Mouse (Mus musculus) lung, embryonic 16.5 days (tissue): ENCODE results near the gene Dnhd1. TPM values are rescaled to one million over a fixed set of nuclear protein-coding genes. Genes with fewer than 3 reads are reported as not detected.

Experiments used
- ATAC-seq: fragments of 200-750 bp; cut with Nextera tagmentation; 2 replicates; pipeline ENCODE4 v1.8.0; 2017; ENCODE audit warnings: low read depth, mild to moderate bottlenecking, moderate library complexity
- H3K27ac ChIP-seq: fragments of 300-500 bp; sonication (generic); 2 replicates; pipeline ENCODE4 v1.5.1; 2014; ENCODE audit warnings: mild to moderate bottlenecking, control low read depth, low read length
- H3K27me3 ChIP-seq: fragments of 300-500 bp; sonication (generic); 2 replicates; pipeline ENCODE4 v1.6.1; 2014; ENCODE audit warnings: low read depth, low read length, mixed read lengths; ENCODE audit not compliant: control insufficient read depth, insufficient read depth
- H3K36me3 ChIP-seq: fragments of 300-500 bp; sonication (generic); 2 replicates; pipeline ENCODE4 v1.6.1; 2014; ENCODE audit warnings: low read length; ENCODE audit not compliant: control insufficient read depth, insufficient read depth
- H3K4me1 ChIP-seq: fragments of 300-500 bp; sonication (generic); replicated peaks from 2 replicates; pipeline ENCODE4 v1.6.1; 2014; ENCODE audit warnings: low read length, mixed read lengths; ENCODE audit not compliant: control insufficient read depth, insufficient read depth
- H3K4me2 ChIP-seq: fragments of 300-500 bp; sonication (generic); 2 replicates; pipeline ENCODE4 v1.6.1; 2014; ENCODE audit warnings: low read depth, low read length, control low read depth
- H3K4me3 ChIP-seq: fragments of 300-500 bp; sonication (generic); 2 replicates; pipeline ENCODE4 v1.5.1; 2014; ENCODE audit warnings: mild to moderate bottlenecking, low read length, control low read depth
- H3K9ac ChIP-seq: fragments of 300-500 bp; sonication (generic); 2 replicates; pipeline ENCODE4 v1.6.1; 2014; ENCODE audit warnings: low read length, control low read depth
- H3K9me3 ChIP-seq: fragments of 300-500 bp; sonication (generic); 2 replicates; pipeline ENCODE4 v1.6.1; 2016; ENCODE audit warnings: low read length; ENCODE audit not compliant: control insufficient read depth
- WGBS: fragments of 180-500 bp; shearing (Covaris S2); extraction: QIAGEN DNeasy Blood & Tissue Kit; methylation state at CpG from one replicate; pipeline ENCODE4 v1.1.7; 2014; 5-methylcytosine and 5-hydroxymethylcytosine counted together
- polyA plus RNA-seq: library from polyadenylated mRNA; unstranded; fragments of >200 nt; fragmentation: Nextera tagmentation; extraction: Ambion mirVana; gene quantifications from 2 replicates; pipeline ENCODE4 v1.2.1, GENCODE M21; 2015

Gene Dnhd1
- 0.55 and 1.4 TPM in 2 replicates for polyA plus RNA-seq

- Histone ChIP-seq H3K36me3 (no peaks in the 10 kb centered on the region; the same call in 1 of the 2 replicates), H3K4me1 (peaks cover 3% of the 10 kb centered on the region; the same call in 1 of the 2 replicates), H3K4me2 (peak within 1 kb of the TSS; percentile 53), H3K9me3 (no peaks in the 10 kb centered on the region), H3K4me3 (peak within 1 kb of the TSS; percentile 44), H3K27ac (no peak within 1 kb of the TSS), H3K9ac (peak within 1 kb of the TSS; percentile 55), H3K27me3 (no peaks in the 10 kb centered on the region)
- 2% methylated on average over 17 of the region's 17 CpGs for WGBS
- peak; percentile 95 for ATAC-seq
These were observed at the start of gene Dnhd1 for GRCm38 (mm10) chr7:105650639-105651435. TSS of gene Dnhd1 (plus strand) at chr7:105650827.

- no peak overlapping the region for H3K4me3 ChIP-seq
- H3K9ac ChIP-seq, result no peak overlapping the region
- no peaks in the 10 kb centered on the region for H3K9me3 ChIP-seq
- H3K4me2 ChIP-seq, result no peak overlapping the region
- no peaks in the 10 kb centered on the region for H3K4me1 ChIP-seq
- 31% methylated on average over 9 of the region's 9 CpGs for WGBS
- no peaks in the 10 kb centered on the region for H3K36me3 ChIP-seq
- no peaks in the 10 kb centered on the region for H3K27me3 ChIP-seq
- ATAC-seq, result peak; percentile 69
- H3K27ac ChIP-seq, result no peak overlapping the region
These were observed 47.6 kb upstream of the Dnhd1 start for GRCm38 (mm10) chr7:105602860-105603623.

GRCm38 (mm10) chr7:105608467-105608866 lies 42.2 kb upstream of the Dnhd1 start:
- no peak for ATAC-seq
- Histone ChIP-seq H3K4me1 (no peaks in the 10 kb centered on the region), H3K4me2 (no peak overlapping the region), H3K9me3 (no peaks in the 10 kb centered on the region), H3K27me3 (no peaks in the 10 kb centered on the region), H3K9ac (no peak overlapping the region), H3K27ac (no peak overlapping the region), H3K36me3 (peaks cover 36% of the 10 kb centered on the region), H3K4me3 (no peak overlapping the region)
- WGBS, result 76% methylated on average over 3 of the region's 3 CpGs

- WGBS, result 88% methylated on average over 1 of the region's 1 CpGs
- H3K4me3 ChIP-seq, result no peak overlapping the region
- no peaks in the 10 kb centered on the region for H3K4me1 ChIP-seq
- H3K27me3 ChIP-seq, result no peaks in the 10 kb centered on the region
- H3K36me3 ChIP-seq, result peaks cover 59% of the 10 kb centered on the region
- H3K9me3 ChIP-seq, result no peaks in the 10 kb centered on the region
- H3K4me2 ChIP-seq, result no peak overlapping the region
- H3K9ac ChIP-seq, result no peak overlapping the region
- no peak overlapping the region for H3K27ac ChIP-seq
- no peak for ATAC-seq
These were observed 38.9 kb upstream of the Dnhd1 start for GRCm38 (mm10) chr7:105611767-105612166.

- H3K4me1 ChIP-seq, result peaks cover 3% of the 10 kb centered on the region
- H3K27ac ChIP-seq, result no peak overlapping the region
- no peak overlapping the region for H3K9ac ChIP-seq
- H3K4me3 ChIP-seq, result no peak overlapping the region
- no peaks in the 10 kb centered on the region for H3K27me3 ChIP-seq
- WGBS, result 83% methylated on average over 1 of the region's 1 CpGs
- no peak overlapping the region for H3K4me2 ChIP-seq
- peaks cover 82% of the 10 kb centered on the region for H3K36me3 ChIP-seq
- no peak for ATAC-seq
- no peaks in the 10 kb centered on the region for H3K9me3 ChIP-seq
These were observed 36.2 kb upstream of the Dnhd1 start for GRCm38 (mm10) chr7:105614400-105614799.

- H3K27me3 ChIP-seq, result no peaks in the 10 kb centered on the region
- H3K27ac ChIP-seq, result no peak overlapping the region
- H3K4me3 ChIP-seq, result no peak overlapping the region
- H3K9ac ChIP-seq, result no peak overlapping the region
- H3K36me3 ChIP-seq, result peaks cover 70% of the 10 kb centered on the region
- WGBS, result 60% methylated on average over 1 of the region's 1 CpGs
- ATAC-seq, result no peak
- H3K9me3 ChIP-seq, result no peaks in the 10 kb centered on the region
- peaks cover 10% of the 10 kb centered on the region for H3K4me1 ChIP-seq
- no peak overlapping the region for H3K4me2 ChIP-seq
These were observed 34.9 kb upstream of the Dnhd1 start for GRCm38 (mm10) chr7:105615720-105616119.

- Histone ChIP-seq H3K4me3 (no peak overlapping the region), H3K4me2 (no peak overlapping the region), H3K36me3 (peaks cover 62% of the 10 kb centered on the region), H3K27ac (no peak overlapping the region), H3K27me3 (no peaks in the 10 kb centered on the region), H3K4me1 (peaks cover 12% of the 10 kb centered on the region), H3K9me3 (no peaks in the 10 kb centered on the region), H3K9ac (no peak overlapping the region)
- no peak for ATAC-seq
- 70% methylated on average over 6 of the region's 6 CpGs for WGBS
These were observed 34.1 kb upstream of the Dnhd1 start for GRCm38 (mm10) chr7:105616561-105616960.

- H3K9ac ChIP-seq, result no peak overlapping the region
- 94% methylated on average over 22 of the region's 22 CpGs for WGBS
These were observed 32.8 kb upstream of the Dnhd1 start for GRCm38 (mm10) chr7:105617810-105618209.

GRCm38 (mm10) chr7:105619701-105620100 lies 30.9 kb upstream of the Dnhd1 start:
- WGBS, result 52% methylated on average over 3 of the region's 3 CpGs
- Histone ChIP-seq H3K27me3 (no peaks in the 10 kb centered on the region), H3K4me3 (no peak overlapping the region), H3K4me1 (peaks cover 22% of the 10 kb centered on the region), H3K36me3 (peaks cover 47% of the 10 kb centered on the region), H3K27ac (peak overlapping the region; percentile 93), H3K9me3 (no peaks in the 10 kb centered on the region), H3K4me2 (no peak overlapping the region), H3K9ac (no peak overlapping the region)
- peak; percentile 38 for ATAC-seq

More at GRCm38 (mm10) chr7:105617810-105618209, 32.8 kb upstream of the Dnhd1 start:
- Histone ChIP-seq H3K36me3 (peaks cover 50% of the 10 kb centered on the region), H3K4me2 (no peak overlapping the region), H3K9me3 (no peaks in the 10 kb centered on the region), H3K4me3 (no peak overlapping the region), H3K27ac (no peak overlapping the region), H3K4me1 (peaks cover 19% of the 10 kb centered on the region), H3K27me3 (no peaks in the 10 kb centered on the region)
- no peak for ATAC-seq
